Mouse (Mus musculus) MEL (cell line): ENCODE results near the gene St6galnac5. TPM values are rescaled to one million over a fixed set of nuclear protein-coding genes. Genes with fewer than 3 reads are reported as not detected.

ENCODE experiments used
- DNase-seq: peaks from one replicate; pipeline ENCODE4 v3.0.0; 2011; ENCODE audit warnings: low read depth, low spot score
- H3K27ac ChIP-seq: 2 replicates; pipeline ENCODE4 v1.5.1; 2012; ENCODE audit warnings: low read depth, mild to moderate bottlenecking, control low read depth, low read length, moderate library complexity; ENCODE audit not compliant: control insufficient read depth
- H3K27me3 ChIP-seq, 2 experiments: fragments of 150-350 bp in 1 of 2; sonication (generic) in 1 of 2; 2 replicates each; pipeline ENCODE4 v1.6.1; 2012; ENCODE audit warnings: low read length in 2 of 2, mild to moderate bottlenecking in 2 of 2, improper control_type of control experiment in 1 of 2, moderate library complexity in 1 of 2; ENCODE audit not compliant: insufficient read depth in 2 of 2, control insufficient read depth in 1 of 2
- H3K36me3 ChIP-seq, 2 experiments: 2 replicates each; pipeline ENCODE4 v1.6.1; 2012 to 2014; ENCODE audit warnings: low read length in 2 of 2, improper control_type of control experiment in 1 of 2, inconsistent platforms in 1 of 2, mild to moderate bottlenecking in 1 of 2; ENCODE audit not compliant: insufficient read depth in 2 of 2, control insufficient read depth in 1 of 2
- H3K4me1 ChIP-seq, 2 experiments: fragments of 150-350 bp in 1 of 2; sonication (generic) in 1 of 2; 2 replicates each; pipeline ENCODE4 v1.6.1; 2012; ENCODE audit warnings: low read length in 2 of 2, improper control_type of control experiment in 1 of 2, mild to moderate bottlenecking in 1 of 2; ENCODE audit not compliant: insufficient read depth in 2 of 2, control insufficient read depth in 1 of 2
- H3K4me3 ChIP-seq, 2 experiments: fragments of 150-350 bp in 1 of 2; sonication (generic) in 1 of 2; 2 replicates each; pipeline ENCODE4 v1.5.1; 2012; ENCODE audit warnings: low read depth in 2 of 2, low read length in 2 of 2, mild to moderate bottlenecking in 2 of 2, moderate library complexity in 2 of 2, control low read depth in 1 of 2, improper control_type of control experiment in 1 of 2; ENCODE audit not compliant: control insufficient read depth in 1 of 2, insufficient read depth in 1 of 2
- H3K79me2 ChIP-seq: 2 replicates; pipeline ENCODE4 v1.6.1; 2012; ENCODE audit warnings: mild to moderate bottlenecking, low read length, moderate library complexity; ENCODE audit not compliant: control insufficient read depth, poor library complexity, insufficient read depth
- H3K9ac ChIP-seq: 2 replicates; pipeline ENCODE4 v1.6.1; 2012; ENCODE audit warnings: low read depth, mild to moderate bottlenecking, control low read depth, low read length, moderate library complexity; ENCODE audit not compliant: control insufficient read depth, poor library complexity, severe bottlenecking
- H3K9me3 ChIP-seq: fragments of 150-350 bp; sonication (generic); replicated peaks from 2 replicates; pipeline ENCODE4 v1.6.1; 2012; ENCODE audit warnings: mild to moderate bottlenecking, low read length, improper control_type of control experiment, moderate library complexity; ENCODE audit not compliant: insufficient read depth
- BHLHE40 ChIP-seq: IDR thresholded peaks from 2 replicates; pipeline ENCODE4 v1.6.1; 2012; ENCODE audit warnings: low read depth, mild to moderate bottlenecking, inconsistent platforms, low read length, improper control_type of control experiment, borderline replicate concordance
- CHD1 ChIP-seq: IDR thresholded peaks from 2 replicates; pipeline ENCODE4 v1.6.1; 2012; ENCODE audit warnings: low read depth, mild to moderate bottlenecking, inconsistent platforms, low read length, improper control_type of control experiment
- CTCF ChIP-seq, 3 experiments: IDR thresholded peaks in 2 of 3; conservative IDR thresholded peaks in 1 of 3; 2 replicates each; pipeline ENCODE4 v1.5.1; 2011 to 2012; ENCODE audit warnings: low read length in 3 of 3, low read depth in 2 of 3, mild to moderate bottlenecking in 2 of 3, improper control_type of control experiment in 1 of 3, inconsistent platforms in 1 of 3, mixed read lengths in 1 of 3, moderate library complexity in 1 of 3; ENCODE audit not compliant: control insufficient read depth in 1 of 3, insufficient read depth in 1 of 3, poor library complexity in 1 of 3, severe bottlenecking in 1 of 3
- E2F4 ChIP-seq: IDR thresholded peaks from 2 replicates; pipeline ENCODE4 v1.6.1; 2011; ENCODE audit warnings: low read depth, low read length, improper control_type of control experiment, borderline replicate concordance
- ETS1 ChIP-seq: IDR thresholded peaks from 2 replicates; pipeline ENCODE4 v1.6.1; 2012; ENCODE audit warnings: low read depth, mild to moderate bottlenecking, inconsistent platforms, low read length, improper control_type of control experiment, moderate library complexity
- HCFC1 ChIP-seq: IDR thresholded peaks from 2 replicates; pipeline ENCODE4 v1.6.1; 2012; ENCODE audit warnings: low read depth, mild to moderate bottlenecking, inconsistent platforms, low read length, improper control_type of control experiment, moderate library complexity
- JUND ChIP-seq: IDR thresholded peaks from 2 replicates; pipeline ENCODE4 v1.6.1; 2011; ENCODE audit warnings: low read depth, mild to moderate bottlenecking, improper control_type of control experiment, low read length
- KAT2A ChIP-seq: conservative IDR thresholded peaks from 2 replicates; pipeline ENCODE4 v1.6.1; 2012; ENCODE audit warnings: low read depth, low read length, improper control_type of control experiment, inconsistent platforms
- MAX ChIP-seq: IDR thresholded peaks from 2 replicates; pipeline ENCODE4 v1.6.1; 2011; ENCODE audit warnings: low read length, improper control_type of control experiment
- MXI1 ChIP-seq: IDR thresholded peaks from 2 replicates; pipeline ENCODE4 v1.6.1; 2011; ENCODE audit warnings: mild to moderate bottlenecking, low read depth, low read length, improper control_type of control experiment
- MYC ChIP-seq: IDR thresholded peaks from 2 replicates; pipeline ENCODE4 v1.6.1; 2011; ENCODE audit warnings: low read depth, mild to moderate bottlenecking, low read length, improper control_type of control experiment, moderate library complexity
- NELFE ChIP-seq: IDR thresholded peaks from 2 replicates; pipeline ENCODE4 v1.6.1; 2011; ENCODE audit warnings: low read depth, low read length, improper control_type of control experiment
- POLR2AphosphoS5 ChIP-seq: IDR thresholded peaks from 2 replicates; pipeline ENCODE4 v1.6.1; 2012; ENCODE audit warnings: low read depth, borderline replicate concordance, mild to moderate bottlenecking, inconsistent platforms, low read length, moderate library complexity, mixed read lengths
- RAD21 ChIP-seq: IDR thresholded peaks from 2 replicates; pipeline ENCODE4 v1.6.1; 2011; ENCODE audit warnings: mild to moderate bottlenecking, low read depth, low read length, improper control_type of control experiment
- RCOR1 ChIP-seq: IDR thresholded peaks from 2 replicates; pipeline ENCODE4 v1.6.1; 2012; ENCODE audit warnings: low read depth, mild to moderate bottlenecking, inconsistent platforms, low read length, improper control_type of control experiment
- SIN3A ChIP-seq: IDR thresholded peaks from 2 replicates; pipeline ENCODE4 v1.6.1; 2012; ENCODE audit warnings: low read length, improper control_type of control experiment, inconsistent platforms
- TCF12 ChIP-seq: IDR thresholded peaks from 2 replicates; pipeline ENCODE4 v1.6.1; 2014; ENCODE audit warnings: low read depth, mild to moderate bottlenecking, inconsistent platforms, low read length, improper control_type of control experiment, moderate library complexity
- UBTF ChIP-seq: IDR thresholded peaks from 2 replicates; pipeline ENCODE4 v1.6.1; 2012; ENCODE audit warnings: low read depth, mild to moderate bottlenecking, inconsistent platforms, low read length, improper control_type of control experiment, moderate library complexity, borderline replicate concordance; ENCODE audit not compliant: insufficient read depth
- USF1 ChIP-seq: IDR thresholded peaks from 2 replicates; pipeline ENCODE4 v1.6.1; 2014; ENCODE audit warnings: low read depth, mild to moderate bottlenecking, inconsistent platforms, low read length, improper control_type of control experiment, moderate library complexity
- polyA plus RNA-seq, 2 experiments: library from polyadenylated mRNA; stranded (reverse) in 1 of 2; unstranded in 1 of 2; fragments of >175 nt in 1 of 2; fragments of >200 nt in 1 of 2; gene quantifications; 2 replicates each; pipeline versions ENCODE4 v1.2.1 to v1.2.4; 2012; ENCODE audit warnings: low replicate concordance in 2 of 2, low read depth in 1 of 2; ENCODE audit not compliant: insufficient read length in 2 of 2, insufficient read depth in 1 of 2, missing spikeins in 1 of 2
- total RNA-seq: library from RNA; depleted of rRNA; stranded (reverse); fragments of 300-350 nt; gene quantifications from 2 replicates; pipeline ENCODE4 v1.2.3, GENCODE M21; 2012

The St6galnac5 gene
- total and polyA plus RNA-seq, 3 experiments = not detected

DNA sequence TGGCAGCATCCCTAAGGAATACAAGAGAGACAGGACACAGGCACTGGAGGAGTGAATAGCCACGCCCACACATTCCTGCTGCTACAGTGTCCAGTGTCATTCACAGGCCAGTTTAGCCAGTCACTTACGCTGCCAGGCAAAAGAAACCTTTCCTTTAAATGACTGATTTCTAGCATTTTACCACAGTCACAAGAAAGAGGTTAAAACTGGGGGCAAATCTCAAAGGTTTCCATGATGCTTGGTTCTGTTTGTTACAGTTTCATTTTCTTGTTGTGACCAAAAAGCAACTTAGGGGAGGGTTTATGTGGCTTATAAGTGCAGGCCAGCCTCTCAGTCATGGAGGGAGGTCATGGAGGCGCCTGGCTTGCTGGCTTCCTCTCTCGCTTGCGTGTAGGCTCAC is 74.4 kb downstream of the St6galnac5 start:
- Histone ChIP-seq H3K36me3 (no peaks in the 10 kb centered on the region), H3K79me2 (no peaks in the 10 kb centered on the region), H3K27me3 (peaks cover 0 to 11% of the 10 kb centered on the region in 2 experiments; a peak in 3 of 4 replicates), H3K9me3 (no peaks in the 10 kb centered on the region), H3K4me1 (peaks cover 0 to 9% of the 10 kb centered on the region in 2 experiments; a peak in 1 of 4 replicates), H3K9ac (no peak overlapping the region), H3K27ac (no peak overlapping the region), H3K4me3 (no peak overlapping the region)
- no peak for DNase-seq
- TF ChIP-seq JUND = no peak
- no peak for TF ChIP-seq MYC
- TF ChIP-seq NELFE = no peak
- TF ChIP-seq HCFC1 = no peak
- TF ChIP-seq RAD21 = no peak
- TF ChIP-seq ETS1 = no peak
- no peak for TF ChIP-seq USF1
- no peak for TF ChIP-seq POLR2AphosphoS5
- TF ChIP-seq CTCF (IDR thresholded peaks at IDR 0.05 in 2 of 3, conservative IDR thresholded peaks at IDR 0.05 in 1 of 3; ENCODE audit: control insufficient read depth in 1 of 3, insufficient read depth in 1 of 3, low read depth in 2 of 3, low read length in 3 of 3, poor library complexity in 1 of 3, severe bottlenecking in 1 of 3) = no peak
- TF ChIP-seq UBTF = no peak
- no peak for TF ChIP-seq KAT2A

DNA sequence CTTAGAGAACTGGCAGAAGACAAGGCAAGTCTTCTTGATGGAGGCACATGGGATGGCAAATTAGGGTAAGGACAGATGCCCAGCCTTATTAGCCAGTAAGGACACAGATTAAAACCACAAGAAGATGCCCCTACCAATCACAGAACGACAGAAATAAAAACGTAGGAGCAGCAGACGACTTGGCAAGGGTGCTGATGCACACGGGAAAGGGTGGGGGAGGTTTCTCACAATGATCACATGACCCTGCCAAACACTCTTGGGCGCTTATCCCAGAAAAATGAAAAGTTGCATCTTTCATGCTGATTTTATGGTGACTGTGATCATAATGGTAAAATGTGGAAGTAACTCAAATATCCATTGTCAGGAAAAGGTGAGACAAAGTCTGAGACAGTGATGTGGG is 75.0 kb downstream of the St6galnac5 start:
- H3K9ac ChIP-seq = no peak overlapping the region
- no peak overlapping the region for H3K4me3 ChIP-seq
- TF ChIP-seq MXI1 (no peak), TCF12 (no peak), BHLHE40 (no peak), CHD1 (no peak)
- peaks cover 0 to 3% of the 10 kb centered on the region in 2 experiments; a peak in 1 of 4 replicates for H3K4me1 ChIP-seq
- no peak overlapping the region for H3K27ac ChIP-seq
- no peaks in the 10 kb centered on the region for H3K9me3 ChIP-seq
- DNase-seq = no peak
- H3K36me3 ChIP-seq = no peaks in the 10 kb centered on the region
- no peaks in the 10 kb centered on the region for H3K79me2 ChIP-seq
- H3K27me3 ChIP-seq = peaks cover 0 to 11% of the 10 kb centered on the region in 2 experiments; a peak in 3 of 4 replicates

DNA sequence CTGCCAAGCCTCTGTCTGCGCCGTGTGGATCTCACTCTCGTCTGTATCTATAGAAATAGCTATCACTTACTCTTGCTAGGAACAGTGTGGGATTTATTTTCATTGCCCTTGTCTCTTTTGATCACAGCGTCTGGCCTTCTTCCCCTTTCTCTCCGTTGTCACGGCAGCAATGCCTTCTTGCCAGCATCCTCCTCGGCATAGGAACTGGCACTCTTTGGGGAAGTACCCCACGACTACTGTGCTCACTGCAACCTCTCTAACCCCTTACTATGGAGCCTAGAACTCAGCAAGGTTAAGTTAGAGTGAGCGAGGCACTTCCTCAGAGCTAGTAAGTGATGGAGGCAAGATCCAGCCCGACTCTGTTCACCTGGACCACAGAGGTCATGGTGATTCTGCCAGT is 76.2 kb downstream of the St6galnac5 start:
- TF ChIP-seq E2F4 = no peak
- no peak for TF ChIP-seq SIN3A
- TF ChIP-seq MAX = no peak
- TF ChIP-seq RCOR1 = no peak
- no peaks in the 10 kb centered on the region for H3K9me3 ChIP-seq
- no peaks in the 10 kb centered on the region for H3K36me3 ChIP-seq
- no peaks in the 10 kb centered on the region for H3K4me1 ChIP-seq
- H3K9ac ChIP-seq = no peak overlapping the region
- H3K27me3 ChIP-seq = peaks cover 0 to 11% of the 10 kb centered on the region in 2 experiments; a peak in 3 of 4 replicates
- peak; percentile 24 for DNase-seq
- H3K27ac ChIP-seq = no peak overlapping the region
- no peak overlapping the region for H3K4me3 ChIP-seq
- H3K79me2 ChIP-seq = no peaks in the 10 kb centered on the region
